Mouse (Mus musculus): ENCODE measurements around the gene Cd63.

DNA sequence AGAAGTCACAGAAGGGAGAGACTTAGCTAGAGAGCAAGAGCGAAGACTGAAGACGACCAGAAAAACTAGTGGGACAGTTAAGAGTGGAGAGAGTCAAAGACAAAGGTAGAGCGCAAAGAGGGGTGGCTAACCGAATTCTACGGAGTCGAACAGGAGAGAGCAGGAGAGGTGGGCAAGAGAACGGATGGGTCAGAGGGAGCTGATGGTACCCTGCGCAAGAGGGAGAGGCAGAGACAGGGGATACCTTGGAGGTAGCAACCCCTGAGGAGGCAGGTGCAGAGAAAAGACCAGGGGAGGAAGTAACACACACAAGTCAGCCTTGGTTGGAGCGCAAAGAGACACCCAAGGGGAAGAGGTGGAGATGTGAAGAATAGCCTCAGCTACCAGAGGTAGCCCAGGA, 8.5 kb upstream of the Cd63 start:
- TF ChIP-seq POLR2A (IDR thresholded peaks at IDR 0.05; ENCODE audit: extremely low read depth, insufficient read depth, low read length) (no peak), CTCF (IDR thresholded peaks at IDR 0.05; ENCODE audit: extremely low read depth, insufficient read depth, low read length) (no peak)

All from cortical plate, adult 2 months (tissue).